Comparison of ENCODE assay signal across 10 mouse cellular contexts in the genomic region with DNA sequence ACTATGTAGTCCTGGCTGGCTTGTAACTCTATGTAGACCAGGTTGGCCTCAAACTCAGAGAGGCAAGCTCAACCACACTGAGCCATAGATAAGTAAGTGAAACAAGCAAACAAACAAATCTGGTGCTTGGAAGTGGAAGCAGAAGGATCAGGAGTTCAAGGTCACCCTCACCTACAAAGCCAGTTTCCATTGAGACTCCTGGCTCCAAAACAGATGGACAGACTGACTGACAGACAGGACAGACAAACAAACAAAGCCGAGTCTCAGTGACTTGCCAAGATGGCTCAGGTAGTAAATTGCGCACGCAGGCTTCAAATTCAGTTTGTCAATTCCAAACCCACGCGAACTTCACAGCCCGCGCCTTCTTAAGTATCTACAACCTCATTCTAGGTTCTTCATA. TPM values are rescaled to one million over a fixed set of nuclear protein-coding genes. Genes with fewer than 3 reads are reported as not detected.
A peak's percentile ranks its signal among the peaks of the same experiment; 100 is the strongest.
DNase-seq lines count a peak whose midpoint lies in the region; ATAC-seq and TF ChIP-seq lines count a peak whose summit lies in the region.
"Had no signal": no experiment of that assay in that cellular context is flagged by ENCODE, and none has a peak within 500 bp of the region (broad histone marks: within the 10 kb centered on the region; RNA-seq: fewer than 3 reads in every experiment).

No protein-coding gene starts in this region.

- H3K9me3 ChIP-seq in embryonic facial prominence, embryonic 10.5 days, result no peaks in the 10 kb centered on the region
- H3K9me3 ChIP-seq in neural tube, embryonic 12.5 days, result no peaks in the 10 kb centered on the region

- 21% methylated on average over 7 of the region's 7 CpGs for WGBS in embryonic facial prominence, embryonic 10.5 days
- 27% methylated on average over 7 of the region's 7 CpGs for whole genome bisulfite sequencing in neural tube, embryonic 12.5 days

- intact Hi-C loops in left cerebral cortex, adult 2 months (cut with DNase I), result no loop called here

- peak overlapping the region; percentile 90 for H3K4me2 ChIP-seq in neural tube, embryonic 12.5 days (replicated peaks)

- TF ChIP-seq CTCF in left cerebral cortex, adult 2 months (IDR thresholded peaks at IDR 0.05), result no peak

- peaks cover 28% of the 10 kb centered on the region for H3K4me1 ChIP-seq in embryonic facial prominence, embryonic 10.5 days
- peaks cover 10% of the 10 kb centered on the region for H3K4me1 ChIP-seq in neural tube, embryonic 12.5 days

- H3K9ac ChIP-seq in neural tube, embryonic 12.5 days, result peak overlapping the region; percentile 85; the same call in 1 of the 2 replicates

- DNase-seq in left cerebral cortex, adult 2 months (ENCODE audit: extremely low spot score in 1 of 2, low spot score in 2 of 2), result no peak
- DNase-seq in left cerebral cortex, adult 18-20 months (ENCODE audit: low spot score in 2 of 2), result no peak
- no peak for DNase-seq in embryonic facial prominence, embryonic 10.5 days (ENCODE audit: low spot score)
- DNase-seq in right cerebral cortex, adult 2 months (ENCODE audit: low spot score in 2 of 2), result no peak
- no peak for DNase-seq in spleen, postnatal 10 days (ENCODE audit: low spot score in 2 of 2)
- DNase-seq in adrenal gland, adult (ENCODE audit: inconsistent age in 2 of 2, low spot score in 1 of 2), result no peak

- H3K27me3 ChIP-seq in embryonic facial prominence, embryonic 10.5 days (replicated peaks; ENCODE audit: low read depth, poor library complexity, severe bottlenecking), result peaks cover 12% of the 10 kb centered on the region; the same call in 1 of the 2 replicates
- no peaks in the 10 kb centered on the region for H3K27me3 ChIP-seq in neural tube, embryonic 12.5 days (replicated peaks)

- ATAC-seq in inflammation-experienced regulatory T-cells, adult 6 months, result peak; percentile 18
- ATAC-seq in neural tube, embryonic 12.5 days (ENCODE audit: low FRiP score, low read depth), result no peak

- H3K27ac ChIP-seq in left cerebral cortex, adult 2 months, result peak overlapping the region; percentile 53; the same call in 1 of the 2 replicates
- H3K27ac ChIP-seq in embryonic facial prominence, embryonic 10.5 days (replicated peaks), result peak overlapping the region; percentile 92
- H3K27ac ChIP-seq in neural tube, embryonic 12.5 days, result no peak overlapping the region

- no peaks in the 10 kb centered on the region for H3K36me3 ChIP-seq in embryonic facial prominence, embryonic 10.5 days (replicated peaks)
- no peaks in the 10 kb centered on the region for H3K36me3 ChIP-seq in neural tube, embryonic 12.5 days

- H3K4me3 ChIP-seq in left cerebral cortex, adult 2 months, result peak overlapping the region; percentile 78
- peak overlapping the region; percentile 91 for H3K4me3 ChIP-seq in embryonic facial prominence, embryonic 10.5 days
- H3K4me3 ChIP-seq in neural tube, embryonic 12.5 days, result peak overlapping the region; percentile 87

RNA-seq across cellular contexts. Expression of a gene that starts 0.3 kb away (rescaled TPM):
- total RNA-seq in left cerebral cortex, adult 2 months (2021), result 100 to 1,000 TPM; 167 to 178 TPM
- total RNA-seq in left cerebral cortex, adult 18-20 months (2021), result 100 to 1,000 TPM; 183 to 192 TPM
- 18.4 and 20.1 TPM in 2 replicates for polyA plus RNA-seq in embryonic facial prominence, embryonic 10.5 days (2016; fragmentation: Nextera tagmentation; extraction: Ambion mirVana)
- 10 to 100 TPM; 21.9 to 30.2 (median 30.2) TPM for polyA plus RNA-seq in inflammation-experienced regulatory T-cells, adult 6 months (2017; shearing (Covaris generic))
- 53.9 and 57.9 TPM in 2 replicates for polyA plus RNA-seq in neural tube, embryonic 12.5 days (2016; fragmentation: Nextera tagmentation; extraction: Ambion mirVana)

RNA-seq across cellular contexts. Expression of a gene that starts 0.4 kb away (rescaled TPM):
- total RNA-seq in left cerebral cortex, adult 2 months (2021), result 10 to 100 TPM; 45.3 to 46.9 TPM
- 10 to 100 TPM; 52.6 to 57.5 TPM for total RNA-seq in left cerebral cortex, adult 18-20 months (2021)
- polyA plus RNA-seq in embryonic facial prominence, embryonic 10.5 days (2016; fragmentation: Nextera tagmentation; extraction: Ambion mirVana), result 4.1 and 5.2 TPM in 2 replicates
- 1 to 10 TPM in 2 of 3 experiments, not detected in 1; 1.3 to 2.0 TPM for polyA plus RNA-seq in inflammation-experienced regulatory T-cells, adult 6 months (2017; shearing (Covaris generic))
- polyA plus RNA-seq in neural tube, embryonic 12.5 days (2016; fragmentation: Nextera tagmentation; extraction: Ambion mirVana), result 5.2 and 7.1 TPM in 2 replicates

RNA-seq across cellular contexts. Expression of a gene that starts 56.7 kb away (rescaled TPM):
- not detected for total RNA-seq in left cerebral cortex, adult 2 months (2021)
- not detected for total RNA-seq in left cerebral cortex, adult 18-20 months (2021)
- 0.29 and 0.55 TPM in 2 replicates for polyA plus RNA-seq in embryonic facial prominence, embryonic 10.5 days (2016; fragmentation: Nextera tagmentation; extraction: Ambion mirVana)
- not detected for polyA plus RNA-seq in inflammation-experienced regulatory T-cells, adult 6 months (2017; shearing (Covaris generic))
- 0.44 and 0.78 TPM in 2 replicates for polyA plus RNA-seq in neural tube, embryonic 12.5 days (2016; fragmentation: Nextera tagmentation; extraction: Ambion mirVana)
- total RNA-seq: layer of hippocampus, postnatal 25 days had no signal
- polyA plus RNA-seq: activated CD4-positive, CD25-positive, alpha-beta regulatory T cell, adult 4 months had no signal
